Mouse (Mus musculus) layer of hippocampus, adult 18-20 months (tissue): ENCODE results near the gene Pgm2. TPM values are rescaled to one million over a fixed set of nuclear protein-coding genes. Genes with fewer than 3 reads are reported as not detected.
A peak's percentile ranks its signal among the peaks of the same experiment; 100 is the strongest.

Experiments
- DNase-seq, 2 experiments: peaks; one replicate each; pipeline ENCODE4 v3.0.0; 2022; ENCODE audit warnings: low spot score in 2 of 2
- long read RNA-seq: library from polyadenylated mRNA; stranded (forward); transcript quantifications from one replicate; pipeline ENCODE4 v2.0.0, GENCODE M21; 2021
- total RNA-seq, 2 experiments: library from RNA; stranded (reverse); gene quantifications; 2 replicates each; pipeline ENCODE4 v1.2.3; 2021

Pgm2 gene
- 10 to 100 TPM in 1 of 2 experiments, 1 to 10 TPM in 1; 9.4 to 10.0 TPM for total RNA-seq
- long read RNA-seq, transcript Pgm2-201 (14 exons, 2,369 nt): major isoform, 6 of 12 reads
- long read RNA-seq, partial matches to known transcripts: 1 of 12 reads
- long read RNA-seq, other reads (novel, unspliced or antisense): 5 of 12 reads

DNA sequence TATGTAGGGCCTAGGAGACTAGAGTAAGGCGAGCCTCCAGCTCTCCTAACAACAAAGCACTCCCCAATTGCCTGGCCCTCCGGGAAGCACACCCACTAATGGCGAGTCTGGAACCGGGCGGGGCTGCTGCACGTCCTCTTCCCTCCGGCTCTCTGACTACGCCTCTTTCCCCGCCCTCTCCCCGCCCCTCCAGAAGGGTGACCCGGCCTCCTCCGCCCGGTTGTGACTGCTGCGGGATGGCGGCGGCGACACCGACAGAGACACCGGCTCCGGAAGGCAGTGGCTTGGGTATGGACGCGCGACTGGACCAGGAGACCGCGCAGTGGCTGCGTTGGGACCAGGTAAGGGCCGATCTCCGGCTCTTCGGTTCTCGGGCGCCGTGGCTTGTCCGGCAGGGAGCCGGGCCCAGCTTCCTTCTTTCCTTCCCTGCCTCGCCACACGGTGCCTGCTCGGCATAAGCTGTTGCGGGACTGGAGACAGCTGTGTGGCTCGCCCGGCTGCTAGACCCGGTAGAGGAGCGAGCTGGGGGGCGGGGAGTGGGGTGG, at the start of gene Pgm2:
Gene Pgm2 (plus strand): TSS at position 203 of the 545 bp plus-strand sequence.
- peak; percentile 73 to 88 for DNase-seq

GRCm38 (mm10) chr5:64043694-64044453, 48.9 kb upstream of the Pgm2 start:
- DNase-seq: peak in 1 of 2 experiments; percentile 59

DNA sequence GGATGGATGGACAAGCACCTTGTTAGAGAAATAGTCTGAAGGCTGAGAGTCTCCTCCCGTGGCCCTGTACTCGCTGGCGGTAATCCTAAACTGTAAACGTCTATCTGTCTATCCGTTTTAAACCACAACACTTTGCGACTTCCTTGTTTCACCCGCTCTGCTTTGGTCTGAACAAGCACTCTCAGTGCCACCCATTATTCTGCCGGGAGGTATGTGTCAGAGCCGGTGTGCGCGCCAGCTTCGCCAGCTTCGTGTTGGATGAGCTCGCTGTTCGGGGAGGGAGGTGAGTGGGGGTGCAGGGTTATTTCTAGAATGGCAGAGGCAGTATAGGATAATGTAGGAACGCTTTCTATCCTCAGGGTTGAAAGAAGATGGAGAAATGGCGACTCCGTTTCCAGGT, 48.0 kb upstream of the Pgm2 start:
- peak in 1 of 2 experiments; percentile 47 for DNase-seq

- DNase-seq: no peak
These were observed 47.2 kb upstream of the Pgm2 start for GRCm38 (mm10) chr5:64045502-64045901.

GRCm38 (mm10) chr5:64046995-64047394, 45.8 kb upstream of the Pgm2 start:
- no peak for DNase-seq

- no peak for DNase-seq
These were observed 44.8 kb upstream of the Pgm2 start for GRCm38 (mm10) chr5:64047921-64048320.

DNA sequence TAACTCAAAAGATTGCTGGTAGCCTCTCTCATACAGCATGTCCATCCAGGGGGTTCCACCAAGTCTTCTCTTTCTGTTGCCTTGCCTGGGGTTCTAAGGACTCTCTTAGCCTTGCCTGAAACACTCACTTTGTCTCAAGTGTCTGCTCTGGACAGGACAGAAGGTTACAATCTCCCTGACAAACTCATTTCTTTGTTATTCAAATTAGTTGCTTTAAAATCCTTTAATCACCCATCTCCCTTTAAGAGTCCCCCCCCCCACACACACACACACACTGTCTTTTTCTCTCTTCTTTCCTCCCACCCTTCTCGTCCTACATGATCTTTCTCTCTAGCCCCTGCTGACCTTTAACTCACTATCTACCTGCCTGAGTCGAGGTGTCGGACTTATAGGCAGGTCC, 44.1 kb upstream of the Pgm2 start:
- DNase-seq: no peak

DNA sequence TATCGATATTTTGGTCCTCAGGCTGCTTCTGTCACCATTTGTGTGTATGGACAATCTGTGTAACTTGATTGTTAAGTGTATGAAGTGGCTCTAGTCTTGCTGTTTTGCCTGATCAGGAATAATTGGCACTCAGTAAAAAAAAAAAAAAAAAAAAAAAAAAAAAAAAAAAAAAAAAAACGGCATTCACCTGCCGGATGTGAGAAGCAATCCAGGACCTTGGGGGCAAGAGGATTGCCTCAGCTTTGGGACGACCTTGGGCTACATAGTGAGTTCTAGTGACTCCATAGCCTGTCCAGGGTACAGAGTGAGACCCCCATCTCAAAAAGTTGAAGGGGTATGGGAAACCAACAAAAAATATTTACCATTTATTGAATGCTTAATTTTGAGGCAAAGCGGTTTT, 43.5 kb upstream of the Pgm2 start:
- DNase-seq: no peak

DNA sequence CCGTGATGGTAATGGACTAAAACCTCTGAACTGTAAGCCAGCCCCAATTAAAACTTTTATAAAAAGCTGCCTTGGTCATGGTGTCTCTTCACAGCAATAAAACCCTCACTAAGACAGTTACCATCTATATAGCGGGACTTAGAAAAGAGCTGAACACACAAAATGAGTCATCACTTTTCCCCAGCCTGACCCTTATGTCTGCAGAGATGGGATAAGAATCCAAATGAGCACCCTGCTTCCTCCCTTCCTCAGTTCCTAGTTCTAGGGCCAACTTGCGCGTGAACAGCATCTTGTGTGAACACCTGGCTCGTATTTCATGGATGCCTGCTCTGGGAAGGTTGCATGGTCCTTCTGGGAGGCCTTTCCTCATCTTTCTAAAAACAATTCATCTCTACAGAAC, 39.7 kb upstream of the Pgm2 start:
- no peak for DNase-seq

- no peak for DNase-seq
These were observed 36.5 kb upstream of the Pgm2 start for GRCm38 (mm10) chr5:64056210-64056609.

DNA sequence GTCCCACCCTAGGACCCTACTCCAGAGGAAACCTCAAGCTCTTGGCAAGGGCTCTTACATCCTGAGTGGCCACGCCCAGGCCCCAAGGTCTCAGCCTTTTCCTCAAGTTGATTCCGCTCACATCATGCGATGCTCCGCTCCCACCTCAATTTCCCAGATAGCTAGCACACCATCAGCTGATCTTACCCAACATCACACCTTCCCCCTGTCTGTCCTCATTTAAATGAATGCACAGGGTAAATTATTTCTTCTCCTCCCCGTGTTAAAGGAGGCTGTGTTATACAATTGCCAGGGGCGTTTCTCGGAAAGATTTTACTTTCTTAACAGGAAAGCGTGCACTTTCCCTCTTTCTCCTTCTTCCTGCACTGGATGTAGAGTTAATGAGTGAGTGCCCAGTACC, 31.9 kb upstream of the Pgm2 start:
- no peak for DNase-seq

- no peak for DNase-seq
These were observed 31.1 kb upstream of the Pgm2 start for GRCm38 (mm10) chr5:64061643-64062042.

- DNase-seq: no peak
These were observed 29.7 kb upstream of the Pgm2 start for GRCm38 (mm10) chr5:64062882-64063621.

DNA sequence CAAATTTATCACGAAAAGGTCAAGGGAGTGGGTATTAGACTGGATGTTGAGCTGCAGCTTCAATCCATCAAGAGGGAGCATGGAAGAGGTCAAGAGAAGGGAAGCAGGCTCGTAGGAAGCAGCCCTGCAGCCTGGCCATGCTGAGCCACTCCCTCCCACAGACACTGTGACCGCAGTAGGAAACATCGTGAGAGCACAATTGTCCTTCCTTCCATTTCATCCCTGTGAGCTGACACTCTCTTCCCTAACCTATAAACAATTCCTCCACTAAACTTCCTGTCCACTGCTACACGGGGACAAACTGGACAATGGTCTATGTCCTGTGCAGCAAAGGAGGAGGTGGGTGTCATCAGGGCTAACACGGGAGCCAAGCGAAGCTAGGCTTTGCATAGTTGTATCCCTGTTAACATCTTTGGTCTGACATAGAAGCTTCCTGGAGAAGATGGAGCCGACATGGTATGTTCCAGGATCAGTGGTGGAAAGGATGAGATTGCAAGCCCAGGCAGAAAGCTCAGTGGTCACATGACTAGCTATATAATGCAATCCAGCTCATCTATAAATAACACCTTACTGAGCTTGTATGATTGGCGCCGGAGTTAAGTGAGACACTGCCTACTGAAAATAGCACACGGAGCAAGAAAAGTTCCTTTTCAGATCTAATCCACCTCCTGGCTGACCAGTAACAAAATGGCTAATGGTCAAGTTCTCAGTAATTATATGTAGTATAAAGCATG, 29.0 kb upstream of the Pgm2 start:
- DNase-seq: no peak

- peak in 1 of 2 experiments; percentile 7 for DNase-seq
These were observed 28.3 kb upstream of the Pgm2 start for GRCm38 (mm10) chr5:64064401-64064800.

DNA sequence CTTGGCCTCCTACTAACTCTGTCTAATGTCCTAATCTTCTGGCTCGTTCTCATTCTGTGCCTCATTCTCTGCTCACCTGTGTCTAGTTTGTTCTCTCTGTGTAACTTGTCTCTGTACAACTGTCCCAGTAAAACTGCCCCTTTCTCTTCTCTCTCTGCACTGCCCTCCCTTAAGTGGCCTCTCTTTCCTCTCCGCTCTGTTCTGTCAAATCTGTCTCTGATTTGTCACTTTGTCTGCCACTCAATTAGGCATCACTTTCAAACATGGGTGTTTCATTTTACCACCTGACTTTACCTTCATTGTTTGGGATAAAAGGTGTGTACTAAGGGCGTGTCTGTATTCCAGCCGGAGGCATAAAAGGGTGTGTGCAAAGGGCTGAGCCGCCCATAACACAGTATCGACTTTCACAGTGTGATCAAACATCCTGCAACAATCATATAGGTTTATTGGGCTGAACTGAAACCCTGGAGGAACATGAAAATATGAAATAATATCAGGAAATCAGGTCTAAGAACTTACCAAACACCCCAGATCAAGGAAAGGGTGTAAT, 27.2 kb upstream of the Pgm2 start:
- DNase-seq: no peak

- no peak for DNase-seq
These were observed 26.6 kb upstream of the Pgm2 start for GRCm38 (mm10) chr5:64066159-64066558.

GRCm38 (mm10) chr5:64067576-64067975, 25.2 kb upstream of the Pgm2 start:
- DNase-seq: no peak

DNA sequence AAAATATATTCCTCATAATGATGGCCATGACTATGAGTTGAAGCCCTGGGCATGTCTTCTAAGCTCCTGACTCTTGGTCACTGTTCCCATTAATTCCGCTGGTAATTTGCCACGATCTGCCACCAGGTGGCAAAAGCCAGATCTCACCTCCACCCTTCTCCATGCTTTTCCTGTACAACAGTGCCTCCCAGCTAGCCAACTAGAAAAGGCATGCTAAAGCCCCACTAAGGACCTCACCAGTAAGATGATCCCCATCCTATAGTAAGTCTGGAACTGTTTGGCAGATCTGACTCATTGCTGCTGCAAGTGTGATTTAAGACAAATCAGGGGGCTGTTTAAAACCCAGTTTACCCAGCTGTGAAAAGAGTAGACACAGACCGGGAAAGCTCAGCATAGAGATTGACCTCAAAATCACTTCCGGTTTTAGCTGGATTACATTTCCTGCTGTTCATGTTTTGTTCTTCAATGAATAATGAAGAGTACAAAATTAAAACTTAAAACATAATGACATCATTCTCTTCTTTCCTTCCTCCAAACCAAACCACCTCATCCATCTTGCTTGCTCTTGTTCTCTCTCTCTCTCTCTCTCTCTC, 22.6 kb upstream of the Pgm2 start:
- DNase-seq: peak; percentile 24 to 56

DNA sequence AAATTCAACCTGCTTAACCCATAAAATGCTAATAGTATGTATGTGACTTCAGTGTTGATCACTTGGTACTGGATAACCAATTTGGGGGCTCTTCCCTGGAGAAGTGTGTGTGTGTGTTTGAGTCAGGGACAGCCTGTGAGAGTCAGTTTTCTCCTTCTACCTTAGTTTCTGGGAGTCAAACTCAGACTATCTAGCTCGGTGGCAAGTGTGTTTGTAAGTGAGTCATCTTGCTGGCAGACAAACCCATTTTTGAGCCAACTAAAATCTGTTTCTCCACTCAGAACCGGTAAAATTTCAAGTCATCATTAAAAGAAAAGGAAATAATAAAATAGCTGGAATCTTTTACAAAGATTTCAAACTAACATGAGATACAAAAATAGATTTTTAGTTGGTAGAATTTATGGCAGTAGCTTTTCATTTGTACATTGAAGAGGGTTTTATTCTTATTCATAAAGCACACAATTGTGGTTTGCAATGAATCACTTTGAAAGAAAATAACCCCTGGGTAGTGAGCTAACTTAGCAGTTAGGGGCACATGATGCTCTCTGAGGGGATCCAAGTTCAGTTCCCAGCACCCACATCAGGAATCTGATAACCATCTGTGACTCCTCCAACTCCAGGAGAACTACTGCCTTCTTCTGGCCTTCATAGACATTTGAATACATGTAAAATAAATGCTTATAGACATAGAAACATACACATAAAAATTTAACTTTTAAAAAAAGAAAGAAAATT, 21.8 kb upstream of the Pgm2 start:
- DNase-seq: no peak
